Mouse (Mus musculus): ENCODE measurements around the gene Otud7b. TPM values are rescaled to one million over a fixed set of nuclear protein-coding genes. Genes with fewer than 3 reads are reported as not detected.

Otud7b gene
- total and polyA plus RNA-seq, 2 experiments, result 5.9 to 8.9 TPM

DNA sequence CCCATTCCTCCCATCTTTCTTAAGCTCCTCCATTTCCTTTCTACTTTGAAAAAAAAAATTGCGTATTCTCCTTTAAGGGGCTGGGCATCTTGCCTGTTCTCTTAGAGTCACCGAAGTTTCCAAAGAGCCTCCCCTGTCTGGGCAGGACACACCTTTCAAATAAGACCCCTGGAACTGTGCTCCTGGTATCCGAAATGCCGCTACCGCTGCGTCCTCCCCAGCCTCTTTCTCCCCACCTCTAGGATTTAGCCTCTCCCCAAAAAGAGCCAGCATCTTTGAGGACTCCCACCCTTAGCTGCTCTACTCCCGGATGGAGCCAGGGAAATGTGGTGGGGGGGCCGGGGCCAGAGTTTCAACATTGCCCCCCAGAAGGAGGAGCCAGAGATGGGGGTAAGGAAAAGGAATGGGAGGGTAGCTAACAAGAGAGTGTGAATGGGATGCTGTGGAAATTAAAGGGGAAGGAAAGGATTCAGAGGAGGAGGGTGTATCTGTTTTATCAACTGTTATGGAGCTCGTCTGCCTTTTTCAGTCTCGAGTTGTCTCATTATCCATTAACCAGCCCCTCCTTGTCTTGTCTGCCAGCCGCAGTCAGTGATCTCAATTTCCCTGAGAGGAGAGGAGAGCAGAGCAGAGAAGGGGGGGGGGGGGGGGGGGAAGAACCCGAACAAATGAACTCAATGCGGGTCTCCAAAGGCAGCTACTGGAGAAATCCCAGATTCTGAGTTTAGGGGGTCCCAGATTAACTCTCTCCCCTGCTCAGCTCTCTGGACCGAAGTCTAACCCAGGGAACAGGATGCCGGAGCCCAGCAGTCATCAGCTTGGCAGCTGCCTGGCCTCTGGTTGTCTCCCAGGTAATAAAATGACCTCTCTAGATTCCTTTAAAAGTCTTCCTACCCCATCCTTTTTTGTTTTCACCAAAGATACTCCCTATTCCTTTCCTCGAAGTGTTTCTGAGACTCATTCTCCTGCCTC, 57.8 kb downstream of the Otud7b start, which contains the start of gene Mtmr11:
Gene Mtmr11, plus strand, starts transcription at position 136 of the 972 bp plus-strand sequence.
- WGBS, result 8% methylated on average over 16 of the region's 16 CpGs
- no peaks in the 10 kb centered on the region for H3K79me2 ChIP-seq (ENCODE audit: control insufficient read depth, insufficient read depth, low read length)
- peaks cover 8% of the 10 kb centered on the region for H3K4me1 ChIP-seq (ENCODE audit: control insufficient read depth, insufficient read depth, low read length)
- H3K4me3 ChIP-seq (ENCODE audit: insufficient read depth, low read depth, low read length), result peak within 1 kb of the TSS; percentile 44
- TF ChIP-seq CTCF (IDR thresholded peaks at IDR 0.05; ENCODE audit: low read depth, low read length) (no peak), POLR2A (IDR thresholded peaks at IDR 0.05; ENCODE audit: extremely low read depth, insufficient read depth, low read length) (no peak)
- DNase-seq (ENCODE audit: extremely low read depth, low read depth, low spot score), result peak; percentile 58
- no peaks in the 10 kb centered on the region for H3K27me3 ChIP-seq (ENCODE audit: control insufficient read depth, insufficient read depth, low read length)
- peak within 1 kb of the TSS; percentile 71 for H3K27ac ChIP-seq (replicated peaks; ENCODE audit: insufficient read depth, low read depth, low read length)
- no peaks in the 10 kb centered on the region for H3K36me3 ChIP-seq (ENCODE audit: control insufficient read depth, insufficient read depth, low read length)
- peak within 1 kb of the TSS; percentile 67 for H3K9ac ChIP-seq (ENCODE audit: low read depth, low read length)

GRCm38 (mm10) chr3:96163040-96163439, 58.7 kb downstream of the Otud7b start:
- H3K4me3 ChIP-seq (ENCODE audit: insufficient read depth, low read depth, low read length), result no peak overlapping the region
- H3K79me2 ChIP-seq (ENCODE audit: control insufficient read depth, insufficient read depth, low read length), result no peaks in the 10 kb centered on the region
- H3K4me1 ChIP-seq (ENCODE audit: control insufficient read depth, insufficient read depth, low read length), result peaks cover 8% of the 10 kb centered on the region
- no peak for DNase-seq (ENCODE audit: extremely low read depth, low read depth, low spot score)
- H3K36me3 ChIP-seq (ENCODE audit: control insufficient read depth, insufficient read depth, low read length), result no peaks in the 10 kb centered on the region
- TF ChIP-seq CTCF (IDR thresholded peaks at IDR 0.05; ENCODE audit: low read depth, low read length) (no peak), POLR2A (IDR thresholded peaks at IDR 0.05; ENCODE audit: extremely low read depth, insufficient read depth, low read length) (no peak)
- WGBS, result 93% methylated on average over 6 of the region's 6 CpGs
- no peak overlapping the region for H3K9ac ChIP-seq (ENCODE audit: low read depth, low read length)
- no peak overlapping the region for H3K27ac ChIP-seq (replicated peaks; ENCODE audit: insufficient read depth, low read depth, low read length)
- no peaks in the 10 kb centered on the region for H3K27me3 ChIP-seq (ENCODE audit: control insufficient read depth, insufficient read depth, low read length)

DNA sequence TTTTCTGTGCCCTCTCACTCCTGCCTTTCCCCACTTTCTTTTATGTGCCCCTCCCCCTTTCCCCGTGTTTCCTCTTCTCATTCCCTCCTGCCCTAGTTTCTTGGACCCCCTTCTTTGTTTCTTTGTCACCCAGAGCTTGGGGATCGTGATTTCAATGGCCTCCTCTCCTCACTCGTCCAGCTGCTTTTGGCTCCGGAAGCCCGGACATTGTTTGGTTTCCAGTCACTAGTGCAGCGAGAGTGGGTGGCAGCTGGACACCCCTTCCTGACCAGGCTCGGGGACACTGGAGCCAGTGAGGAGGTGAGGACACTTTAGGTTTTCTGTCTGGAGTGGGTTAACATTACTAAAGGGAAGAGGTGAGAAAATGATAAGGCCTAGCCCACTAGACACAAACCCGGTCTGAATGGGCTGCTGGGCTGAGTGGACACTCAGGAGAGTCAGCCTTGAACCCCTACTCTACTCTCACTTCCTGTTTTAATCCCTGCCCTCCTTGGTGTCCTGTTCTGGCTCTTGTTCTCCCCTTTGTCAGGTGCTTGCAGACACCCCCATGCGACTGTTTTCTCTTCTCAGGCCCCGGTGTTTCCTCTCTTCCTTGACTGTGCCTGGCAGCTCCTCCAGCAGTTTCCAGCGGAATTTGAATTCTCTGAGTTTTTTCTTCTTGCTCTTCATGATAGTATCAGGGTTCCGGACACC, 64.3 kb downstream of the Otud7b start:
- WGBS, result 46% methylated on average over 12 of the region's 12 CpGs
- Histone ChIP-seq H3K79me2 (ENCODE audit: control insufficient read depth, insufficient read depth, low read length) (peaks cover 9% of the 10 kb centered on the region; the same call in 1 of the 2 replicates), H3K36me3 (ENCODE audit: control insufficient read depth, insufficient read depth, low read length) (no peaks in the 10 kb centered on the region), H3K4me1 (ENCODE audit: control insufficient read depth, insufficient read depth, low read length) (peaks cover 12% of the 10 kb centered on the region), H3K9ac (ENCODE audit: low read depth, low read length) (no peak overlapping the region), H3K4me3 (ENCODE audit: insufficient read depth, low read depth, low read length) (no peak overlapping the region), H3K27me3 (ENCODE audit: control insufficient read depth, insufficient read depth, low read length) (no peaks in the 10 kb centered on the region), H3K27ac (replicated peaks; ENCODE audit: insufficient read depth, low read depth, low read length) (no peak overlapping the region)
- TF ChIP-seq CTCF (IDR thresholded peaks at IDR 0.05; ENCODE audit: low read depth, low read length) (no peak), POLR2A (IDR thresholded peaks at IDR 0.05; ENCODE audit: extremely low read depth, insufficient read depth, low read length) (no peak)
- DNase-seq (ENCODE audit: extremely low read depth, low read depth, low spot score), result no peak

DNA sequence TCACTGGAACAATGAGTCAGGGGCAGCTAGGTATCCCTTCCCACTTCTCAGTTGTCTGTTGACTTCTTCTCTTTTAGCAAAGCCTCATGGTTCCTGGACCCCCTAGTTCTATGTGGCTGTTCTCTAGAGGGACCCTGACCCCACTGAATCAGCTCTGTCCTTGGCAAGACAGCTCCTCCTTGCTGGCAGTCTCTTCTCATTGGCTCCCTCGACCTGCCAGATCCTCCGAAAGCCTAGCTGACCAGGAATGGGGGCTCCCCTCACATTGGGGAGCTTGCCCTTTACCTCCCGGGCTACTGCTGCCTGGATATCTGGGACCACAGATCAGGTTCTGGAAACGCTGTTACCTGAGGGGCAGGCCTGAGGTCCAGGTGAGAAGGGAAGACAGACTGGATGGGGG, 65.9 kb downstream of the Otud7b start:
- peaks cover 12% of the 10 kb centered on the region for H3K4me1 ChIP-seq (ENCODE audit: control insufficient read depth, insufficient read depth, low read length)
- H3K36me3 ChIP-seq (ENCODE audit: control insufficient read depth, insufficient read depth, low read length), result peaks cover 5% of the 10 kb centered on the region; the same call in 1 of the 2 replicates
- H3K27ac ChIP-seq (replicated peaks; ENCODE audit: insufficient read depth, low read depth, low read length), result no peak overlapping the region
- H3K79me2 ChIP-seq (ENCODE audit: control insufficient read depth, insufficient read depth, low read length), result peaks cover 9% of the 10 kb centered on the region; the same call in 1 of the 2 replicates
- no peak overlapping the region for H3K9ac ChIP-seq (ENCODE audit: low read depth, low read length)
- H3K27me3 ChIP-seq (ENCODE audit: control insufficient read depth, insufficient read depth, low read length), result no peaks in the 10 kb centered on the region
- H3K4me3 ChIP-seq (ENCODE audit: insufficient read depth, low read depth, low read length), result no peak overlapping the region
- no peak for DNase-seq (ENCODE audit: extremely low read depth, low read depth, low spot score)
- 88% methylated on average over 4 of the region's 4 CpGs for WGBS
- TF ChIP-seq POLR2A (IDR thresholded peaks at IDR 0.05; ENCODE audit: extremely low read depth, insufficient read depth, low read length) (no peak), CTCF (IDR thresholded peaks at IDR 0.05; ENCODE audit: low read depth, low read length) (no peak)

DNA sequence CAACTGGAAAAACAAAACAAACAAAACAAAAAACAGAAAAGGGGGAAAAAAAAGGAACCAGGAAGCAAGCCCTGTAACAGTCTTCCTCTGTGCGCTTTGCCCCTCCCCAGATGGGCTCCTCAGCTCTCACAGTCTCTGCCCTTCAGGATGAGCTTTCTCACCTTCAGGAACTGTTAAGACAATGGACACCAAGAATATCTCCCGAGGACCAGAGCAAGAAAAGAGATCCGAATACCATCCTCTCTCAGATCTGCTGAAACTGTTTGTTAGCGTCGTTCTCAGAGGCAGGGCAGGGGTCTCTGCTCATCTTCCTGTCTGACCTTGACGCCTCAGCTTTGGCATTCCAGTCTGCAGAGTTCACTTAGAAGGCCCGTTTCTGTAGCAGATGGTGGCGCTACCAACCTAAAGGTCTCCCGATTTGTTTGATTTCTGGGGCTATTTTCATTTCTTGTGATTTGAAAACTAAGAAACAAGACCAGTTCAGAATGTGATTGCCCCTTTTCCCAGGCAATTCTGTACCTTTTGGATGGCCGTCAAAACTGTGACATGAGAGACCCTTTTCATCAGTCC, 66.7 kb downstream of the Otud7b start:
- peak overlapping the region; percentile 87; the same call in 1 of the 2 replicates for H3K4me3 ChIP-seq (ENCODE audit: insufficient read depth, low read depth, low read length)
- peaks cover 9% of the 10 kb centered on the region; the same call in 1 of the 2 replicates for H3K79me2 ChIP-seq (ENCODE audit: control insufficient read depth, insufficient read depth, low read length)
- TF ChIP-seq POLR2A (IDR thresholded peaks at IDR 0.05; ENCODE audit: extremely low read depth, insufficient read depth, low read length) (no peak), CTCF (IDR thresholded peaks at IDR 0.05; ENCODE audit: low read depth, low read length) (no peak)
- peaks cover 7% of the 10 kb centered on the region for H3K36me3 ChIP-seq (ENCODE audit: control insufficient read depth, insufficient read depth, low read length)
- 0 out of 2 replicates have a peak overlapping the region, but pooled peaks have one; percentile 1 for H3K27ac ChIP-seq (replicated peaks; ENCODE audit: insufficient read depth, low read depth, low read length)
- peaks cover 12% of the 10 kb centered on the region for H3K4me1 ChIP-seq (ENCODE audit: control insufficient read depth, insufficient read depth, low read length)
- WGBS, result 50% methylated on average over 10 of the region's 10 CpGs
- H3K27me3 ChIP-seq (ENCODE audit: control insufficient read depth, insufficient read depth, low read length), result no peaks in the 10 kb centered on the region
- DNase-seq (ENCODE audit: extremely low read depth, low read depth, low spot score), result peak; percentile 9
- H3K9ac ChIP-seq (ENCODE audit: low read depth, low read length), result peak overlapping the region; percentile 29; the same call in 1 of the 2 replicates
